ENCODE assay signal across 8 mouse cellular contexts in the genomic region with DNA sequence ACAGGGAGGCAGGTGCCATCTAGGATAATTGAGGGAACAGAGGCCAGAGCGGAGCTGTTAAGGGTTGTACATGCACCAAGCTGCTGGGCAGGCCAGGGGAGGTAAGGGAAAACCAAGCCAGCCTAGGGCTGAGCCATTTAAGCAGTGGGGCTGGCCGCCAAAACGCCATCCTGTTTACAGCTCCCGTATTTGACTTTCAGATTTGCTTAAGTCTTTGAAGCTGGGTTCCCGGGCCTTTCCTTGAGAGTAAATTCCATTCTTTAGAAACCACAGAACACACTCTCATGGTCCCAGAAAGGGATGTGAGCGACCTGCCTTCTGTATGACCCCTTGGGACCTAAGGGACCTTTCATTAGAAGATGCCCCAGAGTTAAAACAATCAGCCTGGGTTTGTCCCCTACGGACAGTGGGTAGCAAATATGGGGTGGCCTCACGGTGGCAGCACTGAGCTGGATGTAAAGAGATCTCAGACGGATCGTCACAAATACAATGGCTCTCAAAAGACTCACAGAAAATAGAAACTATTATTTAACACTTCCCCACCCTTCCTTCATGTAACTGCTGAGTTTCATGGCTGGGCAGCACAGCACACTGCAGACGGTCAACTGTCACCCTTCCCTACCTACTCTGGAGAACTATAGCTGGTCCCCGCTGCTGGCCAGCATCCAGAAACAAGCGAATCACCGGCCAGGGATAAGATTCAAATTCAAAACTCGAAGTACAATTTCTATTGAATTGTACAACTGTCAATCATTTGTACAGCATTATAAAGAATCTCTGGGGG. TPM values are rescaled to one million over a fixed set of nuclear protein-coding genes. Genes with fewer than 3 reads are reported as not detected.
A peak's percentile ranks its signal among the peaks of the same experiment; 100 is the strongest.
DNase-seq lines count a peak whose midpoint lies in the region; ATAC-seq lines count a peak whose summit lies in the region.

No protein-coding gene starts in this region.

- H3K9me3 ChIP-seq in forebrain, embryonic 15.5 days: no peaks in the 10 kb centered on the region
- H3K9me3 ChIP-seq in hindbrain, embryonic 11.5 days (ENCODE audit: control insufficient read depth, low read length): no peaks in the 10 kb centered on the region

- ATAC-seq in forebrain, embryonic 15.5 days (replicated peaks): peak; percentile 96
- peak; percentile 57 for ATAC-seq in hindbrain, embryonic 11.5 days (ENCODE audit: low FRiP score)

- peak overlapping the region; percentile 29 for H3K4me3 ChIP-seq in forebrain, embryonic 15.5 days
- no peak overlapping the region for H3K4me3 ChIP-seq in hindbrain, embryonic 11.5 days (ENCODE audit: low read depth, low read length)

- peak overlapping the region; percentile 37 for H3K4me2 ChIP-seq in forebrain, embryonic 15.5 days (replicated peaks)
- H3K4me2 ChIP-seq in hindbrain, embryonic 11.5 days (replicated peaks; ENCODE audit: low read depth, low read length): no peak overlapping the region

- WGBS in forebrain, embryonic 15.5 days: 7% methylated on average over 15 of the region's 15 CpGs
- 38% methylated on average over 15 of the region's 15 CpGs for WGBS in hindbrain, embryonic 11.5 days

- peaks cover 17% of the 10 kb centered on the region for H3K27me3 ChIP-seq in forebrain, embryonic 15.5 days
- peaks cover 3% of the 10 kb centered on the region for H3K27me3 ChIP-seq in hindbrain, embryonic 11.5 days (ENCODE audit: control insufficient read depth, insufficient read depth, low read length)

- DNase-seq in Muller cell, postnatal 12 days (ENCODE audit: inconsistent ontology term): peak; percentile 46
- peak; percentile 42 for DNase-seq in cerebellum, adult 11 months
- DNase-seq in hindbrain, embryonic 11.5 days (ENCODE audit: low spot score): peak; percentile 84
- DNase-seq in layer of hippocampus, postnatal 10 days (ENCODE audit: low spot score in 2 of 2): peak; percentile 78 to 84
- peak; percentile 91 for DNase-seq in lung, postnatal 36 days
- DNase-seq in right cerebral cortex, postnatal 14 days: peak; percentile 89
- DNase-seq in urinary bladder, postnatal 36 days (ENCODE audit: low spot score in 2 of 2): peak; percentile 69 to 72

- H3K9ac ChIP-seq in forebrain, embryonic 15.5 days (replicated peaks): no peak overlapping the region
- no peak overlapping the region for H3K9ac ChIP-seq in hindbrain, embryonic 11.5 days (ENCODE audit: low read depth, low read length)

- H3K27ac ChIP-seq in forebrain, embryonic 15.5 days (replicated peaks): peak overlapping the region; percentile 67
- 0 out of 2 replicates have a peak overlapping the region, but pooled peaks have one; percentile 10 for H3K27ac ChIP-seq in hindbrain, embryonic 11.5 days (ENCODE audit: low read depth, low read length)

- H3K4me1 ChIP-seq in forebrain, embryonic 15.5 days: peaks cover 20% of the 10 kb centered on the region
- no peaks in the 10 kb centered on the region; the same call in 1 of the 2 replicates for H3K4me1 ChIP-seq in hindbrain, embryonic 11.5 days (replicated peaks; ENCODE audit: control insufficient read depth, insufficient read depth, low read length)

- no peaks in the 10 kb centered on the region for H3K36me3 ChIP-seq in forebrain, embryonic 15.5 days
- no peaks in the 10 kb centered on the region for H3K36me3 ChIP-seq in hindbrain, embryonic 11.5 days (ENCODE audit: control insufficient read depth, insufficient read depth, low read length)

RNA-seq across cellular contexts. Expression of gene Edar, which starts 2.0 kb away (rescaled TPM):
- 0.64 and 0.90 TPM in 2 replicates for polyA plus RNA-seq in forebrain, embryonic 15.5 days (2015; fragmentation: Nextera tagmentation; extraction: Ambion mirVana)
- polyA plus RNA-seq in hindbrain, embryonic 11.5 days (2014; fragmentation: Nextera tagmentation; extraction: Ambion mirVana): 0.11 and 0.19 TPM in 2 replicates
- total RNA-seq in layer of hippocampus, postnatal 10 days (2021): under 1 TPM; 0.32 to 0.36 TPM

RNA-seq across cellular contexts. Expression of gene Gm17542, which starts 44.5 kb away (rescaled TPM):
- not detected in 2 replicates for polyA plus RNA-seq in forebrain, embryonic 15.5 days (2015; fragmentation: Nextera tagmentation; extraction: Ambion mirVana)
- polyA plus RNA-seq in hindbrain, embryonic 11.5 days (2014; fragmentation: Nextera tagmentation; extraction: Ambion mirVana): not detected in 2 replicates
- not detected for total RNA-seq in layer of hippocampus, postnatal 10 days (2021)
